Mouse (Mus musculus) limb, embryonic 15.5 days (tissue): ENCODE results near the gene Capn7. TPM values are rescaled to one million over a fixed set of nuclear protein-coding genes. Genes with fewer than 3 reads are reported as not detected.
A peak's percentile ranks its signal among the peaks of the same experiment; 100 is the strongest.

Experiments
- ATAC-seq: fragments of 200-750 bp; cut with Nextera tagmentation; 2 replicates; pipeline ENCODE4 v1.8.0; 2017; ENCODE audit warnings: low read depth, moderate TSS enrichment; ENCODE audit not compliant: insufficient number of reproducible peaks, low FRiP score, low TSS enrichment
- H3K27ac ChIP-seq: fragments of 300-500 bp; sonication (generic); 2 replicates; pipeline ENCODE4 v1.5.1; 2015; ENCODE audit warnings: moderate library complexity, mild to moderate bottlenecking, inconsistent platforms
- H3K27me3 ChIP-seq: fragments of 300-500 bp; sonication (generic); 2 replicates; pipeline ENCODE4 v1.6.1; 2015; ENCODE audit warnings: inconsistent platforms
- H3K36me3 ChIP-seq: fragments of 300-500 bp; sonication (generic); 2 replicates; pipeline ENCODE4 v1.6.1; 2015; ENCODE audit warnings: inconsistent platforms
- H3K4me1 ChIP-seq: fragments of 300-500 bp; sonication (generic); 2 replicates; pipeline ENCODE4 v1.6.1; 2015; ENCODE audit warnings: inconsistent platforms
- H3K4me2 ChIP-seq: fragments of 300-500 bp; sonication (generic); 2 replicates; pipeline ENCODE4 v1.6.1; 2015; ENCODE audit warnings: mild to moderate bottlenecking, inconsistent platforms
- H3K4me3 ChIP-seq: fragments of 300-500 bp; sonication (generic); 2 replicates; pipeline ENCODE4 v1.5.1; 2015; ENCODE audit warnings: mild to moderate bottlenecking, inconsistent platforms
- H3K9ac ChIP-seq: fragments of 300-500 bp; sonication (generic); 2 replicates; pipeline ENCODE4 v1.6.1; 2015; ENCODE audit warnings: inconsistent platforms
- H3K9me3 ChIP-seq: fragments of 300-500 bp; sonication (generic); 2 replicates; pipeline ENCODE4 v1.6.1; 2016; ENCODE audit warnings: inconsistent platforms
- WGBS: fragments of 180-500 bp; shearing (Covaris S2); methylation state at CpG from one replicate; pipeline ENCODE4 v1.1.7; 2015; 5-methylcytosine and 5-hydroxymethylcytosine counted together
- polyA plus RNA-seq: library from polyadenylated mRNA; unstranded; fragments of >200 nt; fragmentation: Nextera tagmentation; extraction: Ambion mirVana; gene quantifications from 2 replicates; pipeline ENCODE4 v1.2.1, GENCODE M21; 2015

The Capn7 gene
- polyA plus RNA-seq, 1 experiment from 2014 or later: 42.7 TPM

DNA sequence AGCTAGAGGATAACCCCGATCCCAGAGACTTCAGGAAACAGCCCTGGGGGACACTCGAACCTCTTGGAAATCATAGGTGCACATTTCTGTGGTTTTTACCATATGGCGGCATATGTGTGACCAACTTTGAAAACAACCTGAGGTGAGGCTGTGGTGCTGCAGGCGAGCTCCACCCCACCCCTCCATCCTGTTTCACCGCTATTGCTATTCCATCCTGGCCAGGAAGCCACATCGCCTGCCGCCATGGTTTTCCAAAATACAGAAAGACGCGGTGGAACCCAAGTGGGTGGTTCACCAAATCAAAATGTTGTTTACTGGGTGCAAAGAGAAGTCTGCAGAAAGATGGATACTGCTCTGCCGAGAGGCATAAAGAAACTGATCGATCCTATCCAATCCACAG lies 62.4 kb downstream of the Capn7 start:
- no peak overlapping the region for H3K4me2 ChIP-seq
- no peaks in the 10 kb centered on the region for H3K27me3 ChIP-seq
- H3K4me1 ChIP-seq: peaks cover 37% of the 10 kb centered on the region
- H3K9me3 ChIP-seq: no peaks in the 10 kb centered on the region
- no peak overlapping the region for H3K27ac ChIP-seq
- H3K4me3 ChIP-seq: no peak overlapping the region
- 76% methylated on average over 11 of the region's 11 CpGs for WGBS
- no peak for ATAC-seq
- H3K9ac ChIP-seq: no peak overlapping the region
- H3K36me3 ChIP-seq: 0 out of 2 replicates have a peak, but pooled peaks cover 6% of the 10 kb centered on the region

DNA sequence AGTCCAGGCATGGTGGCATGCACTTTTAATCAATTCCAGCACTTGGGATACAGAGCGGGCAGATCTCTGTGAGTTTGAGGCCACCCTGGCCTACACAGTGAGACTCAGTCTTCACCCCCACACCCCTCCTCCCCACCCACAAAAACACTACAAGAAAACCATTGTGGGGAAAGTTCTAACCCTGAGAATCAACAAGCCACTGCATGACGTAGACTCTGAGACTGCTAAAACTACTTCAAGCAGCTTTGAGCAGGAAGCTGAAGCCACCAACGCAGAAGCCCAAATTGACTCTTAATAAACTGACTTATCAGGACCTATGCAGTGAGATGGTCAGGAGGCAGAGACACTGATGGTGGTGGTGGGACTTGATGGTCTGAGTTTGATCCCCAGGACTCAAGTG lies 62.8 kb downstream of the Capn7 start:
- Histone ChIP-seq H3K4me3 (no peak overlapping the region), H3K27me3 (no peaks in the 10 kb centered on the region), H3K9ac (no peak overlapping the region), H3K4me2 (no peak overlapping the region), H3K9me3 (no peaks in the 10 kb centered on the region), H3K36me3 (0 out of 2 replicates have a peak, but pooled peaks cover 6% of the 10 kb centered on the region), H3K27ac (no peak overlapping the region), H3K4me1 (peaks cover 41% of the 10 kb centered on the region)
- ATAC-seq: no peak
- WGBS: 53% methylated on average over 3 of the region's 3 CpGs

DNA sequence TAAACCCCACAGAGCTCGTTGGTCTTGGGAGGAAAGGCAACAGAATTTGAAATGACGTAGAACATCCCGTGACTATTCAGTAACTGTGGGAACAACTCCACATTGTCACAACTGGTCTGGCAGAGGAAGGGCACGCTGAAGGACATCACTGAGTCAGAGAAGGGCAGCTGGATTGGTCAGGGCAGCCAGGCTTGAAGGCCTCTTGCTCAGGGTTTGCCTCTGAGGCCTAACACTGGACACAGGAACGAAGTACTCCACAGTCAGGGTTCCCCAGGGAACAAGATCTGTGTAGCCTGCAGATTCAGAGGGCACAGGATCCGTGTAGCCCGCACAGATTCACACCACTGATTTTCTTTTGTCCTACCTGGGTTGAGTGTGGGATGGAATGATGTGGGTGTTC lies 63.8 kb downstream of the Capn7 start:
- Histone ChIP-seq H3K4me1 (peaks cover 42% of the 10 kb centered on the region), H3K9me3 (no peaks in the 10 kb centered on the region), H3K4me2 (no peak overlapping the region), H3K27me3 (no peaks in the 10 kb centered on the region), H3K4me3 (no peak overlapping the region), H3K27ac (no peak overlapping the region; the same call in 1 of the 2 replicates), H3K9ac (no peak overlapping the region), H3K36me3 (0 out of 2 replicates have a peak, but pooled peaks cover 4% of the 10 kb centered on the region)
- 75% methylated on average over 7 of the region's 7 CpGs for WGBS
- no peak for ATAC-seq

DNA sequence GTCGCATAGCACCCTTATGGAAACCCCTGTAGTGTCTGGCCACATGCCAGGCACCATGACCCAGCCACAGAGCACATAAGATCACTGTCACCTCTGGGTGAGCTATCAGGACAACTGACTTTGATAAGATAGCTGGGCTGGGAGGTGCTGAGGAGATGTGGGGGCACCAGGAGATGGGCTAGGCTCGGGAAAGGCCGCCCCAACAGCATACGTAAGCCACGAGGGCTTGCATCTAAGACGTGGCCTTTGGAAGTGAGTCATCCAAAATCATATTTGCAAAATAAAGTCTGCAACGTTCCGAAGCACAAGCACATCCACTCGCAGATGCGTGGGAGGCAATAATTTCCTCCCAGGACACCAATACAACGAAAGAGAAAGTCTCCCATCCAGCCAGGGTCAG lies 64.5 kb downstream of the Capn7 start:
- ATAC-seq: no peak
- WGBS: 65% methylated on average over 11 of the region's 11 CpGs
- Histone ChIP-seq H3K9me3 (no peaks in the 10 kb centered on the region), H3K4me3 (no peak overlapping the region), H3K36me3 (0 out of 2 replicates have a peak, but pooled peaks cover 6% of the 10 kb centered on the region), H3K9ac (no peak overlapping the region), H3K4me1 (peaks cover 42% of the 10 kb centered on the region), H3K27me3 (no peaks in the 10 kb centered on the region), H3K27ac (no peak overlapping the region), H3K4me2 (no peak overlapping the region)

DNA sequence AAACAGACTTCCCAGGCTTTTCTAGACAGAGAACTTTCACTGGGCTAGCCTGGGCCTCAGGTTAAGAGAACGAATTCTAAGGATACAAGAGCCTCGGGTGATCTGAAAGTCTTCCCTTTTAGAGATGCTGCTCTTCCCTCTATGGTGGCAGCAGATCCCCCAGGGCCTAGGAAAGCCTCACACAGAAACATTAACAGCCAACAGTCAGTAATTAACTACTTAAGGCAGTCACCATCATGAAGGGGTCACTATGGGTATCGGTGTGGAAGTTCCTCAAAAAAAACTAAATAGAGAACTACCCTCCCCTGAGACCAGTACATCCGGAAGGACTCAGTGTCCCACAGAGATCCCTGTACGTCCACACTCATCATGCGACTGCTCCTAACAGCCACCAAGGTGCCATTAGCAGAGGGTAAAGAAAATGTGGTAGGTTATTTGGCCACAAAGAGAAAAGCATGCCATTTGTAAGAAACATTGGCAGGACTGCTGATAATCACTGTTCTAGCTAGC lies 65.5 kb downstream of the Capn7 start:
- H3K9ac ChIP-seq: no peak overlapping the region
- H3K4me2 ChIP-seq: no peak overlapping the region
- H3K4me1 ChIP-seq: peaks cover 49% of the 10 kb centered on the region
- H3K4me3 ChIP-seq: no peak overlapping the region
- no peaks in the 10 kb centered on the region for H3K27me3 ChIP-seq
- no peak for ATAC-seq
- 68% methylated on average over 6 of the region's 6 CpGs for WGBS
- no peak overlapping the region for H3K27ac ChIP-seq
- 0 out of 2 replicates have a peak, but pooled peaks cover 6% of the 10 kb centered on the region for H3K36me3 ChIP-seq
- H3K9me3 ChIP-seq: no peaks in the 10 kb centered on the region

DNA sequence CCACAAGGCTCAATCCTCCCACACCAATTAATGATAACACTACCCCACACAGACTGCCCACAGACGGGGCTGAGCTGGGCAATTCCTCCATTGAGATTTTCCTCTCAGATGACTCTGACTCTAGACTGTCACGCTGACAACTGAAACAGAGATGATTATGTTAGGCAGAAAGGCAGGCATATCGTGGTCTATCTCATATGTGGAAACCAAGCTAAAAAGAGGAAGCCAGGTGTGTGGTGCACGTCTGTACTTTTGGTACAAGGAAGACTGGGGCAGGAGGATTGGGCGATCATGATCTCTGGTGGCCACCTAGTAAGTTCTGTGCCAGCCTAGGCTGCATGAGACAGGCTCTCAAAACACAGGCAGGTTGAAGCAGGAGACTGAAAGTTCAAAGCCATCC lies 66.3 kb downstream of the Capn7 start:
- WGBS: 81% methylated on average over 5 of the region's 5 CpGs
- Histone ChIP-seq H3K27ac (no peak overlapping the region), H3K4me1 (peaks cover 47% of the 10 kb centered on the region), H3K27me3 (no peaks in the 10 kb centered on the region), H3K9me3 (no peaks in the 10 kb centered on the region), H3K9ac (no peak overlapping the region), H3K4me3 (no peak overlapping the region), H3K36me3 (0 out of 2 replicates have a peak, but pooled peaks cover 6% of the 10 kb centered on the region), H3K4me2 (no peak overlapping the region)
- no peak for ATAC-seq

DNA sequence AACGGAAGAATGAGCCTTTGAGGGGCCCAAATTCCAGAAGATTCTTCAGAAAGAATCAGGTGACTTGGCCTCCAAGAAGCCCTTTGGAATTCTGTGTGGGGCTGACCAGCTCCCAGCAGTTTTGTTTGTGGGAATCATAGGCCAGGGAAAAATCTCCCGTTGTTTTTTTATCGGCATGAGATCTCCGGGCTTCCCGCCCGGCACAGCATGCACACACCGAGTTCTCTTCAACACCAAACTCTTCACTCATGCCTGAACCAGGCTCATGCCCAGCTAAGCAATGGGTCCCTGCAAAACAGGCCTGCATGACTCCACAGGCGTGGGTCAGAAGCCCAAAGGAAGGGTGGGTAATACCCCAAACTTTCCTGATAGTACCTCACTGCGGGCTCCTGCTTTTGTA lies 67.1 kb downstream of the Capn7 start:
- Histone ChIP-seq H3K9me3 (no peaks in the 10 kb centered on the region), H3K4me3 (no peak overlapping the region), H3K4me2 (no peak overlapping the region), H3K27ac (peak overlapping the region; percentile 43; the same call in 1 of the 2 replicates), H3K4me1 (peaks cover 41% of the 10 kb centered on the region), H3K36me3 (0 out of 2 replicates have a peak, but pooled peaks cover 6% of the 10 kb centered on the region), H3K9ac (no peak overlapping the region), H3K27me3 (no peaks in the 10 kb centered on the region)
- ATAC-seq: no peak
- WGBS: 49% methylated on average over 9 of the region's 9 CpGs

DNA sequence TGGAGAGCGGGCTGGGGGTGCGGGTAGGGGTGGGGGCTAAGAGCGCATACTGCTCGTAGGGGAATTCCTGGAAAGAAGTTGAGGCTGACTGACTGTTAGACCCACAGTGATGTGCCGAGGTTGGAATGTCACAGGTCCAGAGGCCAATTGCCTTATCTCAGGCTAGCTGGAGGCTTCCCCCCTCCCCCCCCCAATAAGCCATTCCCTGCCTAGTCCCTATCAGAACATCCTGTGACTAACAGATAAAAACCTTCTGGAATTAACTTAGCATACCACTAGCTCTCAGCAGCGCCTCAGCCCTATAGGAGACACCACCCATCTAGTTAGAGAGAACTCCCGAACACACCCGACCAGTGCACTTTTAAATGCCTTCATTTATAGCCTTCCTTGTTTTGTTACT lies 67.6 kb downstream of the Capn7 start:
- ATAC-seq: peak; percentile 41; the same call in 1 of the 2 replicates
- Histone ChIP-seq H3K4me3 (no peak overlapping the region), H3K27me3 (no peaks in the 10 kb centered on the region), H3K36me3 (0 out of 2 replicates have a peak, but pooled peaks cover 6% of the 10 kb centered on the region), H3K4me1 (peaks cover 39% of the 10 kb centered on the region), H3K9me3 (no peaks in the 10 kb centered on the region), H3K9ac (no peak overlapping the region), H3K4me2 (no peak overlapping the region), H3K27ac (peak overlapping the region; percentile 43; the same call in 1 of the 2 replicates)
- 36% methylated on average over 8 of the region's 8 CpGs for WGBS

DNA sequence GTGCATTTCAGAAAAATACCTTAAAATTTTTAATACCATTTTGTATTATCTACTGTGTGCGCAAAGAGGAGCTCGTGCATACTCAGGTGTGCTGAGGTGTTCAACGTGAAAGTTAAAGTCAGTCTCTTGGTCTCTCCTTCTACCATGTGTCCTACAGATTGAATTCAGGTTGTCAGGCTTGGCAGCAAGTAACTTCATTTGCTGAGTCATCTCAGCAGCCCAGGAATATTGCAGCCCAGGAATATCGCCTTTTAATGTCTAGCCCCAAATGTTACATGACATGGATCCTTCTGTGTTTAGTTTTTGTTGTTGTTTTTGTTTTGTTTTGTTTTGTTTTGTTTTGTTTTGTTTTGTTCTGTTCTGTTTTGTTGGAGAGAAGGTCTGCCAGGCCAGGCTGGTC lies 68.2 kb downstream of the Capn7 start:
- WGBS: 83% methylated on average over 4 of the region's 4 CpGs
- no peak overlapping the region for H3K4me2 ChIP-seq
- H3K4me1 ChIP-seq: peaks cover 36% of the 10 kb centered on the region
- no peak overlapping the region for H3K27ac ChIP-seq
- no peak overlapping the region for H3K9ac ChIP-seq
- no peaks in the 10 kb centered on the region for H3K27me3 ChIP-seq
- H3K9me3 ChIP-seq: no peaks in the 10 kb centered on the region
- H3K4me3 ChIP-seq: no peak overlapping the region
- ATAC-seq: no peak
- H3K36me3 ChIP-seq: 0 out of 2 replicates have a peak, but pooled peaks cover 6% of the 10 kb centered on the region

DNA sequence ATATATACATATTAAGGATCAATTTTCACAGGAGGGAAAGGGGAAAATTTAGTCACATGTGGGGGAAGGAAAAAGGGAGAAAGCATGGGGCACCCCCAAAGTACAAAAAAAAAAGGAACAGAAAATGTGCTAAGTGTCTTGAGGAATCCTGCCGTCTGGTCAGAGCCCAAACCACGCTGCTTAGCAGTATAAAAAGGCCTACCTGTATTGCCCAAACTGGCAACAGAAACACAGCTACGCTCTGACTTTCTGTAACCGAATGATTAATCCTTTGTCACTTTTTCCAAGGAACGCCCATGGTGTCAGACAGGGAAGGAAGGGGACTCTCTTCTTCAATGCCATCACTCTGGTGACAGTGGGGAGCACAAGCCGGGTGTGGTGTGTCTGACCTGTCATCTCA lies 69.2 kb downstream of the Capn7 start:
- H3K27ac ChIP-seq: no peak overlapping the region
- no peak overlapping the region for H3K4me3 ChIP-seq
- 84% methylated on average over 6 of the region's 6 CpGs for WGBS
- H3K9me3 ChIP-seq: no peaks in the 10 kb centered on the region
- no peak overlapping the region for H3K4me2 ChIP-seq
- ATAC-seq: no peak
- peaks cover 32% of the 10 kb centered on the region for H3K4me1 ChIP-seq
- 0 out of 2 replicates have a peak, but pooled peaks cover 6% of the 10 kb centered on the region for H3K36me3 ChIP-seq
- H3K9ac ChIP-seq: no peak overlapping the region
- H3K27me3 ChIP-seq: no peaks in the 10 kb centered on the region

DNA sequence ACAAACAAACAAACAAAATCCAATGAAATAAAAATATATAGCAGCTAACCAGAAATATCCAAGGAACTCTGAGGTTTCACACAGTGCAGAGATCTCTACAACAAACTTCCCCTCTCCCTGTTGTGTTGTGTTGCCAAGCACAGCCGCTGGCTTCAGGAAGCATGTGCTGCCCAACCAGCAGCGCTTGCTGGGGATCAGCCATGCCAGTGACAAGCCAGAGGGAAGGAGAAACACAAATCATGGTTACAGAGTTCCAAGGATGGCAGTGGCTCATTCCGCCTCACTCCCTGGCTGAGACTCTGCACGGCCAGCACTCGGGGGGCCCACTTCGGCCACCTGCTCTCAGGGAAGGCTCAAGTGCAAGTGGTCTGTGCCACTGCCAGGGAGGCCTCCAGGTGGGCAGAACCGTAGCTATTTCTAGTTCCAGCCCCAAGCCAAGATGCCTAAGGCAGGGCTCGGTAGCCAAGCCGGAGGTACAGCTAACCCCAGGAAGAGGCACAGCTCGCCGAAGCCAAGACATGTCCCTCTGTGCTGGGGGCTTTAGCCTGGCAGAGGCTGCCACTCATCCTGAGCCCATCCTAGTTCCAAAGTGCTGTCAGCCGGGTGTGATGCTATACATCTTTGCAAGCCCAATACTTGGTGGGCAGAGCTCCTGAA lies 69.8 kb downstream of the Capn7 start:
- peaks cover 28% of the 10 kb centered on the region for H3K4me1 ChIP-seq
- no peak overlapping the region for H3K4me2 ChIP-seq
- 84% methylated on average over 12 of the region's 12 CpGs for whole genome bisulfite sequencing
- H3K9ac ChIP-seq: no peak overlapping the region
- no peaks in the 10 kb centered on the region for H3K27me3 ChIP-seq
- no peak overlapping the region for H3K4me3 ChIP-seq
- no peak overlapping the region for H3K27ac ChIP-seq
- peaks cover 12% of the 10 kb centered on the region; the same call in 1 of the 2 replicates for H3K36me3 ChIP-seq
- no peaks in the 10 kb centered on the region for H3K9me3 ChIP-seq
- ATAC-seq: no peak

DNA sequence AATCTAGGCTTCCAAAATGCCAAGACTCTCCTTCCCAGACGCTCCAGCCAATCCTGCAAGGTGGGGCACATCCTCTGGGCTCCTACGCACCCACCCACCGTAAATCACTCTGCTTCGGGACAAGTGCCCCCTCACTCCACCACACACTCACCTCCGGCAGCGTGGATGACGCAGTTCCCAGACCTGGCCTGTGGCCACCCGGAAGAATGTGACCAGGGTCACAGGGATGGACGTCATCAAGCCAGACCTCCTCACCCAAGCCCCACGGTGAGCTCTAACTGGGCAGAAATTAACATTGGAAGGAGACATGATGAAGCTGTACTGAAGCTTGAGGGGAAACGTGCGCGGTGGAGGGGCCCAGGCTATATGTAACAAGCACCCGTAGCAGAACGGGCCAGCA lies 70.8 kb downstream of the Capn7 start:
- H3K36me3 ChIP-seq: peaks cover 13% of the 10 kb centered on the region; the same call in 1 of the 2 replicates

More for the DNA sequence above, 70.8 kb downstream of the Capn7 start:
- no peak overlapping the region for H3K9ac ChIP-seq
- no peaks in the 10 kb centered on the region for H3K9me3 ChIP-seq
- ATAC-seq: no peak
- no peak overlapping the region for H3K27ac ChIP-seq
- no peak overlapping the region for H3K4me2 ChIP-seq
- H3K4me1 ChIP-seq: peaks cover 23% of the 10 kb centered on the region
- no peak overlapping the region for H3K4me3 ChIP-seq
- 68% methylated on average over 15 of the region's 15 CpGs for WGBS
- H3K27me3 ChIP-seq: no peaks in the 10 kb centered on the region
